Mouse (Mus musculus) C2C12 (cell line): ENCODE data around the gene Snapc3.

ENCODE experiments used
- CEBPB ChIP-seq: IDR thresholded peaks from one replicate; pipeline ENCODE4 v1.6.1; 2011; ENCODE audit warnings: low read depth, mild to moderate bottlenecking, control low read depth, moderate library complexity
- CTCF ChIP-seq: IDR thresholded peaks from one replicate; pipeline ENCODE4 v1.5.1; 2011; ENCODE audit not compliant: control insufficient read depth, insufficient read depth, insufficient read length
- FOSL1 ChIP-seq: IDR thresholded peaks from one replicate; pipeline ENCODE4 v1.8.0; 2011; ENCODE audit warnings: mild to moderate bottlenecking, low read length; ENCODE audit not compliant: poor library complexity, insufficient read depth, severe bottlenecking
- MAX ChIP-seq: IDR thresholded peaks from one replicate; pipeline ENCODE4 v1.6.1; 2011; ENCODE audit warnings: mild to moderate bottlenecking, control low read depth
- USF1 ChIP-seq: IDR thresholded peaks from one replicate; pipeline ENCODE4 v1.6.1; 2011; ENCODE audit warnings: low read depth, mild to moderate bottlenecking, control low read depth, moderate library complexity

GRCm38 (mm10) chr4:83427696-83428095 lies 10.2 kb downstream of the Snapc3 start:
- TF ChIP-seq USF1: no peak
- TF ChIP-seq CTCF: no peak
- no peak for TF ChIP-seq MAX
- TF ChIP-seq CEBPB: no peak
- TF ChIP-seq FOSL1: no peak
